ENCODE assay signal across 27 mouse cellular contexts in the genomic region with DNA sequence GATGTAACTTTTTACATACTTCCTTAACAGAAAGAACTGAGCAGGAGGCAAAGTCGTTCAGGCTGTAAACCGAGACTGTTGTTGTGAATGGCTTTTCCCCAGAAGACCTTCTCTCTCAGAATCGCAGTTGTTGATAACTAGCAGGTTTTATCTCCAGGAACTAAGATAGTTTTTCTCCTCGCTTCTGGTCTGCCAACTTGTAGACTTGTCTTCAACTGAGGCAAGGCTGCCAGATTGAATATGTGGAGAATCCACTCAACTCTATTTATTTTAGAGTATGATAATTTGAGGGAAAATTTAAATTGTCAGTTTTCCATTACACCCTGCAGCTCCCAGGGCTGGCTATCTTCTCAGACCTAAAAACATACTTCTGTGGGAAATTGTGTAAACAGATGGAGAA.
DNase-seq lines count a peak whose midpoint lies in the region; ATAC-seq and TF ChIP-seq lines count a peak whose summit lies in the region.
"Had no signal": no experiment of that assay in that cellular context is flagged by ENCODE, and none has a peak within 500 bp of the region (broad histone marks: within the 10 kb centered on the region; RNA-seq: fewer than 3 reads in every experiment).

No protein-coding gene starts in this region.

- no peak overlapping the region for H3K27ac ChIP-seq in heart, embryonic 12.5 days (ENCODE audit: poor library complexity, severe bottlenecking)
- no peak overlapping the region for H3K27ac ChIP-seq in intestine, postnatal 0 days (ENCODE audit: low read depth, low read length)
- no peak overlapping the region for H3K27ac ChIP-seq in intestine, embryonic 15.5 days
- H3K27ac ChIP-seq in lung, embryonic 16.5 days (ENCODE audit: low read length), result peak overlapping the region; percentile 47; the same call in 1 of the 2 replicates
- no peak overlapping the region for H3K27ac ChIP-seq in stomach, postnatal 0 days (replicated peaks)
- H3K27ac ChIP-seq: forebrain, embryonic 10.5 days; hindbrain, embryonic 13.5 days; liver, embryonic 12.5 days; midbrain, embryonic 10.5 days; midbrain, embryonic 15.5 days; neural tube, embryonic 15.5 days had no signal

- no peak for DNase-seq in heart, postnatal 14 days
- no peak for DNase-seq in lung, postnatal 10 days
- DNase-seq in stomach, postnatal 0 days (ENCODE audit: low spot score), result no peak
- no peak for DNase-seq in urinary bladder, postnatal 14 days (ENCODE audit: low spot score)
- DNase-seq: adrenal gland, postnatal 10 days; B cell, adult 2 months; cerebellum, adult 8-10 months; cerebellum, postnatal 25 days; gastrocnemius, postnatal 14 days; heart, postnatal 10 days; kidney, adult 18-20 months; left cerebral cortex, postnatal 4 days; liver, postnatal 0 days; lung, postnatal 14 days; retina, postnatal 1 day; right cerebral cortex, postnatal 14 days had no signal

- peaks cover 13% of the 10 kb centered on the region for H3K4me1 ChIP-seq in heart, embryonic 12.5 days (replicated peaks)
- H3K4me1 ChIP-seq in intestine, postnatal 0 days (replicated peaks; ENCODE audit: control insufficient read depth, insufficient read depth, low read length), result no peaks in the 10 kb centered on the region
- peaks cover 11% of the 10 kb centered on the region for H3K4me1 ChIP-seq in intestine, embryonic 15.5 days (replicated peaks)
- H3K4me1 ChIP-seq in lung, embryonic 16.5 days (replicated peaks; ENCODE audit: control insufficient read depth, insufficient read depth, low read length), result peaks cover 34% of the 10 kb centered on the region
- H3K4me1 ChIP-seq in stomach, postnatal 0 days (replicated peaks; ENCODE audit: control insufficient read depth, insufficient read depth), result 0 out of 2 replicates have a peak, but pooled peaks cover 2% of the 10 kb centered on the region

- no peak for TF ChIP-seq CTCF in intestine, postnatal 0 days (IDR thresholded peaks at IDR 0.05; ENCODE audit: low read depth)
- no peak for TF ChIP-seq CTCF in stomach, postnatal 0 days (IDR thresholded peaks at IDR 0.05; ENCODE audit: low read depth)

- no peak for TF ChIP-seq EP300 in stomach, postnatal 0 days (optimal IDR thresholded peaks at IDR 0.05)

- peak overlapping the region; percentile 20; the same call in 1 of the 2 replicates for H3K4me2 ChIP-seq in heart, embryonic 12.5 days
- H3K4me2 ChIP-seq in intestine, postnatal 0 days (replicated peaks; ENCODE audit: low read depth), result 0 out of 2 replicates have a peak overlapping the region, but pooled peaks have one; percentile 17
- H3K4me2 ChIP-seq in intestine, embryonic 15.5 days (replicated peaks), result no peak overlapping the region
- no peak overlapping the region for H3K4me2 ChIP-seq in lung, embryonic 16.5 days (ENCODE audit: low read depth, low read length)
- peak overlapping the region; percentile 27; the same call in 1 of the 2 replicates for H3K4me2 ChIP-seq in stomach, postnatal 0 days (replicated peaks; ENCODE audit: low read depth)
- H3K4me2 ChIP-seq: hindbrain, embryonic 13.5 days; liver, embryonic 12.5 days; midbrain, embryonic 15.5 days; neural tube, embryonic 15.5 days had no signal

- no peak overlapping the region for H3K4me3 ChIP-seq in heart, embryonic 12.5 days
- H3K4me3 ChIP-seq in intestine, postnatal 0 days (ENCODE audit: low read depth, low read length), result no peak overlapping the region
- H3K4me3 ChIP-seq in intestine, embryonic 15.5 days (replicated peaks), result no peak overlapping the region
- H3K4me3 ChIP-seq in lung, embryonic 16.5 days (ENCODE audit: low read length), result no peak overlapping the region
- no peak overlapping the region for H3K4me3 ChIP-seq in stomach, postnatal 0 days (ENCODE audit: low read depth, low read length)
- H3K4me3 ChIP-seq: forebrain, embryonic 10.5 days; hindbrain, embryonic 13.5 days; liver, embryonic 12.5 days; midbrain, embryonic 10.5 days; midbrain, embryonic 15.5 days; neural tube, embryonic 15.5 days had no signal

- H3K9me3 ChIP-seq in heart, embryonic 12.5 days (replicated peaks), result no peaks in the 10 kb centered on the region
- H3K9me3 ChIP-seq in intestine, postnatal 0 days (ENCODE audit: control insufficient read depth), result no peaks in the 10 kb centered on the region
- no peaks in the 10 kb centered on the region for H3K9me3 ChIP-seq in intestine, embryonic 15.5 days
- no peaks in the 10 kb centered on the region for H3K9me3 ChIP-seq in lung, embryonic 16.5 days (ENCODE audit: control insufficient read depth, low read length)
- H3K9me3 ChIP-seq in stomach, postnatal 0 days (ENCODE audit: control insufficient read depth, low read length), result no peaks in the 10 kb centered on the region
- H3K9me3 ChIP-seq: forebrain, embryonic 10.5 days; hindbrain, embryonic 13.5 days; liver, embryonic 12.5 days; midbrain, embryonic 10.5 days; midbrain, embryonic 15.5 days; neural tube, embryonic 15.5 days had no signal

- intact Hi-C loops in heart, postnatal 14 days (cut with DNase I), result no loop called here

- no peak for ATAC-seq in heart, embryonic 12.5 days (ENCODE audit: insufficient number of reproducible peaks, low FRiP score)
- no peak for ATAC-seq in intestine, postnatal 0 days
- no peak for ATAC-seq in intestine, embryonic 15.5 days
- no peak for ATAC-seq in lung, embryonic 16.5 days (ENCODE audit: low read depth)
- ATAC-seq in stomach, postnatal 0 days (ENCODE audit: low FRiP score, low TSS enrichment), result no peak
- ATAC-seq: liver, embryonic 12.5 days; liver, postnatal 0 days; midbrain, embryonic 15.5 days; Patski had no signal

- H3K9ac ChIP-seq in heart, embryonic 12.5 days, result no peak overlapping the region
- H3K9ac ChIP-seq in intestine, postnatal 0 days (ENCODE audit: low read depth, low read length), result no peak overlapping the region
- no peak overlapping the region for H3K9ac ChIP-seq in intestine, embryonic 15.5 days
- H3K9ac ChIP-seq in lung, embryonic 16.5 days (ENCODE audit: low read length), result no peak overlapping the region
- H3K9ac ChIP-seq in stomach, postnatal 0 days (ENCODE audit: low read length), result no peak overlapping the region
- H3K9ac ChIP-seq: hindbrain, embryonic 13.5 days; liver, embryonic 12.5 days; liver, postnatal 0 days; midbrain, embryonic 15.5 days; neural tube, embryonic 15.5 days had no signal

- no peaks in the 10 kb centered on the region for H3K27me3 ChIP-seq in heart, embryonic 12.5 days (replicated peaks)
- no peaks in the 10 kb centered on the region for H3K27me3 ChIP-seq in intestine, postnatal 0 days (replicated peaks; ENCODE audit: control insufficient read depth, insufficient read depth, low read length)
- H3K27me3 ChIP-seq in intestine, embryonic 15.5 days (replicated peaks), result no peaks in the 10 kb centered on the region
- no peaks in the 10 kb centered on the region for H3K27me3 ChIP-seq in lung, embryonic 16.5 days (ENCODE audit: control insufficient read depth, insufficient read depth, low read depth, low read length)
- no peaks in the 10 kb centered on the region for H3K27me3 ChIP-seq in stomach, postnatal 0 days (ENCODE audit: control insufficient read depth, insufficient read depth, low read length)
- H3K27me3 ChIP-seq: hindbrain, embryonic 13.5 days; liver, embryonic 12.5 days; midbrain, embryonic 15.5 days; neural tube, embryonic 15.5 days; Patski had no signal

- WGBS in heart, embryonic 12.5 days, result 13% methylated on average over 4 of the region's 4 CpGs
- 31% methylated on average over 4 of the region's 4 CpGs for WGBS in intestine, postnatal 0 days
- WGBS in intestine, embryonic 15.5 days, result 25% methylated on average over 4 of the region's 4 CpGs
- 27% methylated on average over 4 of the region's 4 CpGs for WGBS in lung, embryonic 16.5 days
- 31% methylated on average over 4 of the region's 4 CpGs for WGBS in stomach, postnatal 0 days

- H3K36me3 ChIP-seq in heart, embryonic 12.5 days, result no peaks in the 10 kb centered on the region
- H3K36me3 ChIP-seq in intestine, postnatal 0 days (ENCODE audit: control insufficient read depth, insufficient read depth), result no peaks in the 10 kb centered on the region
- H3K36me3 ChIP-seq in intestine, embryonic 15.5 days, result no peaks in the 10 kb centered on the region
- H3K36me3 ChIP-seq in lung, embryonic 16.5 days (ENCODE audit: control insufficient read depth, insufficient read depth, low read length), result no peaks in the 10 kb centered on the region
- no peaks in the 10 kb centered on the region for H3K36me3 ChIP-seq in stomach, postnatal 0 days (ENCODE audit: control insufficient read depth, insufficient read depth, low read length)
- H3K36me3 ChIP-seq: forebrain, embryonic 10.5 days; hindbrain, embryonic 13.5 days; liver, embryonic 12.5 days; midbrain, embryonic 10.5 days; midbrain, embryonic 15.5 days; neural tube, embryonic 15.5 days had no signal

Comparison
In these comparisons a context has a peak if more than half of its experiments do, and no peak if none do; other contexts are left out.
1. H3K4me2 ChIP-seq: peak in heart, embryonic 12.5 days (single experiment), intestine, postnatal 0 days (single experiment) and stomach, postnatal 0 days (single experiment); none in intestine, embryonic 15.5 days (single experiment) and lung, embryonic 16.5 days (single experiment).